Mouse (Mus musculus): ENCODE results near the gene Cntd1.
"Not testable (repeated sequence)": the region's sequence is repeated elsewhere in the genome, so short reads cannot be mapped to it uniquely, and the experiment has no call there.

Cntd1 gene

DNA sequence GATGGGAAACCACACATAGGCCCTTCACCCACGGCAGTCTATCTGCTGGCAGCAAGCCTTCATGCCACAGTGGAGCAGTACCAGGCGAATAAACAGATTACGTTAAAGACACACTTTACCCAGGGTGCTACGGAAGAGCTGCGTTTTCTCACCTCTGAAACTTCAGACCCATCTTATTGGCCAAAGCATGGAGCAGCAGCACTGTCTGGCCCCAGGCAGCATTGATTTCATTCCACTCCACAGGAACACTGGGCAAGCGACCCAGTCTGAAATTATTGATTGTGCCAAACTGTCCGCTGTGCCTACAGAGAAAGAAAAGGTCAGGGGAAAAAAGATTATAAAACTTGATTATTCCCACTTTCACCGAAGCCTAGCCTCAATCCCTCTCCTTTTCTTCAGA is 12.4 kb downstream of the Cntd1 start:
- DNase-seq (ENCODE audit: low read depth) = no peak

DNA sequence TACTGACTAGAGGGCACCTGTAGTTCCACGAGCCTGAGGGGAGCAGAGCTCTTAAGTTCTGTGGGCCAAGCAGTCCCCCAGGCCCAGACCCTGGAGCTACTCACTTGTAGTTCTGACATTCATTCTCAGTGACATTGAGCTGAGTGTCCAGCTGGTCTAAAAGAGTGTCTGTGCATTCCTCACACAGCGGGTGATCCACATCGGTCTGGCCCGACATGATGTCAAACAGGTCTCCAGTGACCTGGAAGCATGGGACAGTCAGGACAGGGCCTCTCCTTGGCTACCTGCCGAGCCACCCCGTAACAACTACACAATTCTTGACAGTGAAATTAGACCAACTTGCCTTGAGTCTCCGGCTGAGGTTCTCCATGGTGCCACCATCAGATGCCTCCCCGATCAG is 16.4 kb downstream of the Cntd1 start:
- DNase-seq (ENCODE audit: low read depth) = no peak

DNA sequence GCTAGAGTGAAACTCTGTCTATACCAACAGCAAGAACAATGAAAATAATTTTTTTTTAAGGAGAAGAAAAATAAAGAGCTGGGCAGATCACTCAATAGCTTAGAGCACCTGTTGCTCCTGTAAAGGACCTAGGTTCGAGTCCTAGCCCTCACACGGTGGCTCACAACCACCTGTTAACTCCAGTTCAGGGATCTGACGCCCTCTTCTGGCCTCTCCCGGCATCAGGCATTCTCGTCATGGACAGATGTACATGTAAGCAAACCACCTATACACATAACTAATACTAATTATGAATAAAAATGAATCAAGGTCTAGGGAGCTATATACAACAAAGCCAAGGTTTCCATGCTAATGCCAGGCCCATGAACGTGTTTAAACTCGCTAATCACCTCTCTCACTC is 22.1 kb downstream of the Cntd1 start:
- DNase-seq (ENCODE audit: low read depth) = peak; percentile 35

DNA sequence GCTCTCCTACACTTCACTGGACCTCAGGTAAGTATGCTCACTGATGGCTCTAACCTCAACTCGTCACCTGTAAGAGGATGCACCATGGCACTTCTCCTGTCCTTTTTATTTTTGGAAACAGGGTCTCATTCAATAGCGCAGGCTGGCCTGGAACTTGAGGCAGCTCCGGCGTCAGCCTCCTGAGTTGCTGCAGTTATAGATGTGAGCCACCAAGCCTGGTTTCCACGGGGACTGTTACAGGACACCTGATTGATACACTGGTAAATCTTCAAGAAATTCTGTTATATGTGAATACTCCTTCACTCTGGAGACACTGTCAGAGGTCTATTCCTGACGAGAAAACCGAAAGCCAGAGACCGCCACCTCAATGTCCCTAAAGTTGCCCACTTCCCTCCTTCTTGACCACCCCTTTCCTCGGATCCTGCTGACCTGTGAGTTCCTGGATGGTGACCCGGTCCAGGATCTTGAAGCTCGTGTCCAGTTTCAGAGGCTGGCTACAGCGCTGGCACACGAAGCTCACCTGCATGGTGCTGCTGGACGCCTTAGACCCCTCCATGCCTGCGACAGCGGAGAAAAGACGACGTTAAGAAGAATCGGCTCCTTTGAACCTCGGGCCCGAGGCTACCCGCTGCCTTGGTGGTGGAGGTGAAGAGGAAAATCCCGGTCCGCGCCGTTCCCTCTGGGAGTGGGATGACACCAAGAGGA is 22.6 kb downstream of the Cntd1 start:
- DNase-seq (ENCODE audit: low read depth) = peak; percentile 19

DNA sequence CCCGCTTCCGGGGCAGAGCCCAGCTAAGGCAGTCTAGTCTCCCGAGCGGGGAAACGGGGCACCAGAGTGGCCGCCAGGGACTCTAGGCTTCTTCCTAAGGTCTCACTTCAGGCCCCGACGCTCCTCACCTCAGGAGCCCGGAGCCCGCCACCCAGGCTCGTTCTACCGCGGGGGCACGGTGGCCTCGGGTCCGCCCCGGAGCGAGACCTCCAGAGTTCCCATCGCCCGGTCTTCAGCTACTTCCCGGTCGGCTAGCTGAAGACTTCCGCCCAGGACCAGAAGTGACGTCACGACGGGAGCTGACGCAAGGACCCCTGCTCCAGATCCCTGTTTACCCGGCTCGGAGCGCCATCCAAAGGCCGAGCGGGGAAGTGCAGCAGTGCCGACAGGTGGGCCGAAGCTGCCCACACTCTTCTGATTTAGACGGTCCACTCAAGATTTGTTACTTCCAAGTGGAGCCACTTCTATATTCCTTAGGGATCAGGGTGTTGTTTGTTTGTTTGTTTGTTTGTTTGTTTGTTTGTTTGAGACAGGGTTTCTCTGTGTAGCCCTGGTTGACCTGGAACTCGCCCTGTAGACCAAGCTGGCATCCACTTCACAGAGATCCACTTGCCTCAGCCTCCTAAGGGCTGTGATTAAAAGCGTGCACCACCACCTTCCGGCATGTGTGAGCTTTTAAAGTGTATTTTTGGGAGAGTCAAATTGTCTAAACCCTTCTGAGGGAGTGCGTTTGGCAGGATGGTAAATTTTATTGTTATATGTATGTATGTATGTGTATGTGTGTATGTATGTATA is 23.4 kb downstream of the Cntd1 start, which contains the start of gene Becn1:
Gene Becn1 (minus strand): TSS at position 283 of the 795 bp plus-strand sequence.
- DNase-seq (ENCODE audit: low read depth) = peak; percentile 97

DNA sequence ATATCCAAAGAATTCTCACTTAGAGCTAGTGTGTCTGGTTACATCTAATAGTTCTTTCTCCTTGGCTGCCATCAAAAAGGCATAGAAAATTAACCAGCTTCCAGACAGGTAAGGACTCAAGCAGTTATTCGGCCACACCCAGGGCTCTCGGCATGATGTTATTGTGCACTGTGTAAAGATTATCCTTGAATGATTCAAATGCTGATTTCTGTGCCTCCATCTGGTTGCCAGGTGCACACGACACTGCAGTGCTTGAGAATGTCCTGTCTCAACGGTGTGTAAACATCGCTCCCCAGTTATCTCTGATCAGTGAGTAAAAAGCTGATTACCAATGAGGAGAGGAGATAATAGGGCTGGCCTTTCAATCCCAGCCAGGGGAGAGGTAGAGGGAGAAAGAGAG is 28.9 kb downstream of the Cntd1 start:
- no peak for DNase-seq (ENCODE audit: low read depth)

DNA sequence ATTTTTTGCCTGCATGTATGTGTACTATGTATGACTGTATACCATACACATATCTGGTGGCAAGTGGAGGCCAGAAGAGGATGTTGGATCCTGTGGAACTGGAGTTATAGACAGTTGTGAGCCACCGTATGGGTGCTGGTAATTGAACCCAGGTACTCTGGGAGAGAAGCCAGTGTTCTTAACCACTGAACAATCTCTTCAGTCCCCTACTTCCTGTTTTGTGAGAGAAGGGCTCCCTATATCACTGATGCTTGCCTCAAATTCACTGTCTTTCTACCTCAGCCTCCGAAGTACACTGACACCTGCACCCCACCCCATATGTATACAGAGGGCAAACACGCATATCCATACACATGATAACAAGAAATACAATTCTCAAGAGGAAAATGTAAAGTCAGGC is 32.3 kb downstream of the Cntd1 start:
- DNase-seq (ENCODE audit: low read depth) = peak; percentile 21

DNA sequence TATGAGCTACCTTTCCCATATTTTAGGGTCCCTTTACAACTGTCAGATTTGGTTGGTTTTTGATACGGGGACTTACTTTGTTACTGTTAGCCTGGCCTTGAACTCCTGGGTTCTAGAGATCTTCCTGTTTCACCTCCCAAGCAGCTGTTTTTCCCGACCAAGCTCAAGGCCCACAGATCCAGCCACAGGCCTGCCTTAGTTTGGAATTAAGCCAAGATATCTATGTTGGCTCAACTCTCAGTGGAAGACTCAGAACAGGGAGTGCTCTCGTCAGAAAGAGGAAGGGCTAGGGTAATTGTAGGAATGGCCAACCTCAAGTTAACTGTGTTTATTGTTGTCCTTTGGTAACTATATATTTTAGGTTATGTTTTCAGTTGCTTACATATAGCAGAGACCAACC is 33.3 kb downstream of the Cntd1 start:
- DNase-seq (ENCODE audit: low read depth) = peak; percentile 73

DNA sequence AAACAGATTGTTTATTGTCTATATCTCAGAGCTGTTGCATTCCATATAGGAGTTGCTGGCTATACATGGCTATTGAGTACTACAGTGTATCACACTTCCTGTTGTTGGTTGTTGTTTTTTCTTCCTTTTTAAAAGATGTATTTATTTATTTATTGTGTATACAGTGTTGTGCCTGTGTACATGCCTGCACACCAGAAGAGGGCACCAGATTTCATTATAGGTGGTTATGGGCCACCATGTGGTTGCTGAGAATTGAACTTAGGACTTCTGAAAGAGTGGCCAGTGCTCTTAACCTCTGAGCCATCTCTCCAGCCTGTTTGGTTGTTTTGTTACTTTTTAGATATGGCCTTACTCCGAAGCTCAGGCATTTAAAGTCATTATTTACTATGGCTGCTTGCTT is 35.8 kb downstream of the Cntd1 start:
- peak; percentile 25 for DNase-seq (ENCODE audit: low read depth)

DNA sequence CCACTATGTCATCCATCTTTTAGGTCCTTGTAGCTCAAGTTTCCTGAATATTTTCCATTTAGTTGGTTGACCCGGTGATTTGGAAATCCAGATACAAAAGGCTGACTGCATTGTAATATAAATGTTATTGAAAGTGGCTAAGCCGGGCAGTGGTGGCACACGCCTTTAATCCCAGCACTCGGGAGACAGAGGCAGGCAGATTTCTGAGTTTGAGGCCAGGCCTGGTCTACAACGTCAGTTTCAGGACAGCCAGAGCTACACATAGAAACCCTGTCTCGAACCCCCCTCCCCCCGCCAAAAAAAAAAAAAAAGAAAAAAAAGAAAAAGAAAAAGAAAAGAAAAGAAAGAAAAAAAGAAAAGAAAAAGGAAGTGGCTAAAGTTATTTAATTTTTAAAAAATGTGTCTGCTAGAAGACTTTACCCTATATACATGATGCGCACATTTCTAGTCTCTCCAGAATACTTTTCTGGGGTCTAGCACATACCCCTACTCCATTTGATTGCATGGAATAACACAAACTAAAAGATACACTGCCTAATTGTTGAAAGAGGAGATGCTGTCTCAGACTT is 36.4 kb downstream of the Cntd1 start:
- DNase-seq (ENCODE audit: low read depth) = peak; percentile 14

DNA sequence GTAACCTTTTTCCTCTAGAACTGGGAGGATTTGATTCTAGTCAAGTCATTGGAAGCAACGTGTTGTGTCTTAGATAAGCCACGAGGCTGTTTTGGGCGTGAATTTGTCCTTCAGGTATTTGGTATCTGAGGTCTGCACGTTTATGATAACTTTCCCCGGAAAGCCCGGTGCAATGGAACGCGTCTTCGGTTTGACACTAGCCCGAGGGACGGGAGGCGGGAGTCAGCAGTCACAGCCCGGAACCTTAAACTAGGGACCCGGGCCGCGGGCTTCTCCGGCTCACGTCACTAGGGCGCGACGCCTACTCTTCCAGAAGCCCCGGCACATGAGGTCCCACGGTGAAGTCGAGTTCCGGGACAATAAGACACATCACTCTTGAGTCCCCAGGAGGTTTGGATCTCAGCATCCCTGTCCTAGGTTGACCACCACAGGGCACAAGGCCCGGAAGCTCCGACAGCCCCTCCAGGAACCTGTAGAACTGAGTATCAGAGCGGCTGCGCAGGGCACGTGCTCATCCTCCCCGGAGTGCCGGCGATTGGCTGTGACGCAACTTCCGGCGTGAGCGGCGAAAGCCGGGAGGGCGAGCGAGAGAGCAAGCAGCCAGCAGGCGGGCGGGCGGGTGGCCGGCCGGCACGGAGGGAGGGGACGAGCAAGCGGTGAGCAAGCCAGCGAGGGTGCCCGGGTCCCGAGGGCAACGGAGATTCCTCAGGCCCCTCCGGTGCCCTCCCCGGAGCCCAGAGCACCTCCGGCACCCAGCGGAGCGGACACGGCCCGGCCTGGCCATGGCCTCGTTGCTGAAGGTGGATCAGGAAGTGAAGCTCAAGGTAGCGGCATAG is 37.1 kb downstream of the Cntd1 start, which contains the start of gene Psme3:
Gene Psme3 (plus strand): TSS at position 549 of the 836 bp plus-strand sequence.
- DNase-seq (ENCODE audit: low read depth) = peak; percentile 97

DNA sequence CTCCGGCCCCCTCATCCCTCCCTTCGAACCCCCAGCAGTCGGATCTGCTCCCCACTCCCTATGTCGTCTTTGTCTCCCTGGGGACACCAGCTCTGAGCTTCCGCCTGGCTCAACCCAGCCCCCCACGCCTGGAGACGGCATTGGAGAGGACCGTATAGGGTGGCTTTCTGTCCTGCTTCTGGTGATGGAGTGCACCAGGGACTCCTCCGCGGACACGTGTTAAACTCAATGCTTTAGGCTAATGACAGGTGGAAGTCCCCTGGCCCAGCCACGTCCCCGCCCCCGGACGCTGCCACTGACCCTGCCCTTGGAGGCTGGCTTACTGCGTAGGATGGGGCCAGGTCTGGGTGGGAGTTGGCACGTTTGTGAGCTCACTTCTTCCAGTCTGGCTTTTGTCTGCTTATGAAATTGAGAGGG is 37.7 kb downstream of the Cntd1 start:
- peak; percentile 66 for DNase-seq (ENCODE audit: low read depth)

DNA sequence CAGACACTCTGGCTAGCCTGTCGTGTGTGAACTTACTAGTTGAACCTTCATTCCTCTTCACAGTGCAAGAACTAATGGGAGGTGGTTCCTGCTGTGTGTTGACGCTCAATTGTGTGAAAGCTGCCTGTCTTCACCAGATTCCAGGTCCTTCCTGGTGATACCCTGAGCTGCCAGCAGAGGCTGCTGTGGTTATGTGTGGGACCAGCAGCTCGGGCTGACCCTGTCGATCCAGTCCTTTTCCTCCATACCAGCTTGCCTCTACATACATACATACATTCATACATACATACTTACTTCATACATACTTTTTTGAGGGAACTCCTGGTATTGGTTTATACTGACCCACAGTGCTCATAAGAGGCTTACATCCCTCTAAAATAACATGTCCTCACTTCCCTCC is 44.8 kb downstream of the Cntd1 start:
- peak; percentile 70 for DNase-seq (ENCODE audit: low read depth)

DNA sequence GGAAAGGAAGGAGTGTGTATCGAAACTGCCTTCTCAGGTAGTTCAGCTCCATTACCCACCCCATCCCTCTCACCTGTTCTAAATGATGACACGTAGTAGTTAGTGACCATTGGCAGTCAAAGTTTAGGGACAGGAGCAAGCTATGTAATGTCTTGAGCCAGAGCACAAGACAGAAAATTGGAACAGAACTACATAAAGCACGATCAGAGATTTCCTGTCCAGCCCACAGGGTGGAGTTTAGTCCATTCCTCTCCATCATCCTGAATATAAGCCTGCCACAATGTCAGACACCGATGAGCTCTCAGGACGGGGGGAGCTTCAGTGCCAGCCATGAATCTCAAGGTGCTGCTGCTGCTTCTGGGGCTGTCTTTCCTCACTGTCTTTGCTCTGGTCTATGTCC is 46.0 kb downstream of the Cntd1 start, which contains the start of gene Aoc2:
Gene Aoc2 (plus strand): TSS at position 301 of the 400 bp plus-strand sequence.
- no peak for DNase-seq (ENCODE audit: low read depth)

DNA sequence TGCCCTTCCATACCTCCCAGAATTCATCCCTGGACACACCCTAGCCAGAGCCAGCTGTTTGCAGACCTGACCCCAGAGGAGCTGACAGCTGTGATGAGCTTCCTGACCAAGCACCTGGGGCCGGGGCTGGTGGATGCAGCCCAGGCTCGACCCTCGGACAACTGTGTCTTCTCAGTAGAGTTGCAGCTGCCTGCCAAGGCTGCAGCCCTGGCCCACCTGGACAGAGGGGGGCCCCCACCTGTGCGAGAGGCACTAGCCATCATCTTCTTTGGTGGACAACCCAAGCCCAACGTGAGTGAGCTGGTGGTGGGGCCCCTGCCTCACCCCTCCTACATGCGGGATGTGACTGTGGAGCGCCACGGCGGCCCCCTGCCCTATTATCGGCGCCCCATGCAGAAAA is 46.4 kb downstream of the Cntd1 start:
- not testable (repeated sequence) for DNase-seq (ENCODE audit: low read depth)

DNA sequence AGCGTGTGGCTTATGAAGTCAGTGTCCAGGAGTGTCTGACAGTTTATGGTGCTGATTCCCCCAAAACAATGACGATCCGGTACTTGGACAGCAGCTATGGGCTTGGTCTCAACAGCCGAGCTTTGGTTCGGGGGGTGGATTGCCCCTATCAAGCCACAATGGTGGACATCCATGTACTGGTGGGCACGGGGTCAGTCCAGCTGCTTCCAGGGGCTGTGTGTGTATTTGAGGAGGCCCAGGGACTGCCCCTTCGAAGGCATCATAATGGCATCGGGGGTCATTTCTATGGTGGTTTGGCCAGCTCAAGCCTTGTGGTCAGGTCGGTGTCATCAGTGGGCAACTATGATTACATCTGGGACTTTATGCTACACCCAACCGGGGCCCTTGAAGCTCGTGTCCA is 47.3 kb downstream of the Cntd1 start:
- DNase-seq (ENCODE audit: low read depth) = no peak

DNA sequence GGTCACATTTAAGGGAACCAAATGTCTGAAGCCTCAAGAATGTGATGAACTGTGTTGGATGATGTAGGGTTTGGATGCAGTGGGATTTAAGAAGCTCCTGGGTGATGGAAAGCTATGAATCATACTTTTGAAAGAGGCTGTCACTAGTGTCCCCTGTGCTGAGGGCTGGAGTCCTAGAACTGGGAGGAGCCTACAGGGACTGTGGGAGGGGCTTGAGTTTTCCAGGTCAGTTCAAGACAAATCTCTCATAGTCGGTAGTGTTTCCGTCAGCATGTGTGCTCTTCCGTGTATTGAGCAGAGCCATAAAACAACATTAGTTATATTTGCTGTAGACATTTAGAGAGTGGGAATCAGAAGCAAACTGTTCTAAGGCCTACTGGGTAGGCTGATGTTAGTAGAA is 48.5 kb downstream of the Cntd1 start:
- DNase-seq (ENCODE audit: low read depth) = no peak

DNA sequence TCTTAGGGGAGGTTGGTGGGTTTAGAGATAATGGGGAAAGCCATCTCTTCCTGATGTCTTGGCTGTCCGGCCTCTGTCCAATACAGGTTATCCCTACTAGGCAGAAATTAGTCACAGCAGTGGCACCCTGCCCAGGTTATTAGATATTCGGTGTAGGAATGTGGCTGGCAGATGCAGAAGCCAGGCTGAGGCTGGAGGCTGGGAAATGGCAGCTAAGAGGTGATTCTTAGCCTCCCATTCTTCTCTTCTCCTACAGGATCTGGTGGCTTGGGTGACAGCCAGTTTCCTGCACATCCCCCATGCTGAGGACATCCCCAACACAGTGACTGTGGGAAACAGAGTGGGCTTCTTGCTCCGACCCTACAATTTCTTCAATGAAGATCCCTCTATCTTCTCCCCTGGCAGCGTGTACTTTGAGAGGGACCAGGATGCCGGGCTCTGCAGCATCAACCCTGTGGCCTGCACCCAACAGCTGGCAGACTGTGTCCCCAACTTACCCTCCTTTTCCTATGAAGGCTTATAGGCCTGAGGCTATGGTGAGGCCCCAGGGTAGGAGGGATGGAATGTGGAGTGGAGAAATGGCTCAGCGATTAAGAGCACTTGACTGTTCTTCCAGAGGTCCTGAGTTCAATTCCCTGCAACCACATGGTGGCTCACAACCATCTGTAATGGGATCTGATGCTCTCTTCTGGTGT is 50.3 kb downstream of the Cntd1 start:
- no peak for DNase-seq (ENCODE audit: low read depth)

DNA sequence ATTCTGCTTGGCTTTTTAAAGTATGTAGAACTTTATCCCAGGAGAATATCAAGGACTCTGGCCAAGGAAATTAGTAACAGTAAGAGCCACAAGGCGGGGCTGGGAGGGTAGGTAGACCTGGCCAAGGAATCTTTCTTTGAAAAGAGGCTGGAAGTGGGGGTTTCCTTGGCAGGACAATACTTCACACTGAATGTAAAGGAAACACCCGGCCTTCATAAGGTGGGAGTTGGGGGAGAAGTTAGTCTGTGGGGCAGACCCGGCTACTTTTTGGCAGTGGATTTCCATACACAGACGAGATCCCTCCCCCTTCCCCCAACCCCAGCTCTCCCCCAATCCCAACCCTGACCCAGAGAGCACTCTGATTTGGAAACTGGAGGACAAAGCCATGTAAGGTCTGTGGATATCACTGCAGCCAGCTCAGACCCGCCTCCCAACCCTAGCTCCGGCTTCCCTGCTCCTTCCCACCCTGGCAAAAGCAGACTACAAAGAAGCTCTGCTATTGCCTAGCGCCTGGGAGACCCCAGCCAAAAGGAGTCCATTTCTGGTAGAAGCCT is 51.6 kb downstream of the Cntd1 start, which contains the start of gene Aoc3:
Gene Aoc3 (plus strand): TSS at position 235 of the 554 bp plus-strand sequence.
- no peak for DNase-seq (ENCODE audit: low read depth)

DNA sequence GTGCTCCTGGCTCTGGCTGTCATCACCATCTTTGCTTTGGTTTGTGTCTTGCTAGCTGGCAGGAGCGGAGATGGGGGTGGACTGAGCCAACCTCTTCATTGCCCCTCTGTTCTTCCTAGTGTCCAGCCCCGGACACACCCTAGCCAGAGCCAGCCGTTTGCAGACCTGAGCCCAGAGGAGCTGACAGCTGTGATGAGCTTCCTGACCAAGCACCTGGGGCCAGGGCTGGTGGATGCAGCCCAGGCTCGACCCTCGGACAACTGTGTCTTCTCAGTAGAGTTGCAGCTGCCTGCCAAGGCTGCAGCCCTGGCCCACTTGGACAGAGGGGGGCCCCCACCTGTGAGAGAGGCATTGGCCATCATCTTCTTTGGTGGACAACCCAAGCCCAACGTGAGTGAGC is 52.1 kb downstream of the Cntd1 start:
- not testable (repeated sequence) for DNase-seq (ENCODE audit: low read depth)

DNA sequence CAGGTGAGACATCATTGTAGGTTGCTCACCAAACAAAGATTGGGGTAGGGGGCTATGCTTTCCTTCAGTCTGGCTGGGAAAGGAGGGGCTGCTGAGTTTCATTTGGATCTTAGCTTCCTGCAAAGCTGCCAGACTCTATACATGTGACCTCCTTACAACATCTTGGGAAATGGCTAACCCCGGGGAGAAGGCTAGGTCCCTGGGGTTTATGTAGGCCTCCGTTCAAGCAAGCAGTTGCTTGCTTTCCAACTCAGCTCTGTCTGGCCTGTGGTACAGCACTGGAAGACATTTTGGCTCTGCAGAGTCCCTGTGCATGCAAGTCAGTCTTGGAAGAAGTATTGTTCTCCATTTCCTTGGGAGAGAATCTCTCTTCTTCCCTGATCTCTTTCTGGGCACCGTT is 53.7 kb downstream of the Cntd1 start:
- DNase-seq (ENCODE audit: low read depth) = no peak
